ENCODE assay signal across 19 mouse cellular contexts in genomic region chr13:110522974-110523373, GRCm38 (mm10).
"Had no signal": no experiment of that assay in that cellular context is flagged by ENCODE, and none has a peak within 500 bp of the region (broad histone marks: within the 10 kb centered on the region; RNA-seq: fewer than 3 reads in every experiment).

No protein-coding gene starts in this region.

- H3K9ac ChIP-seq: liver, embryonic 15.5 days; liver, postnatal 0 days; lung, embryonic 15.5 days; midbrain, embryonic 13.5 days; midbrain, embryonic 15.5 days; neural tube, embryonic 12.5 days; stomach, embryonic 15.5 days had no signal

- H3K4me3 ChIP-seq: liver, embryonic 15.5 days; lung, embryonic 15.5 days; megakaryocyte, embryonic 14.5 days; midbrain, embryonic 13.5 days; midbrain, embryonic 15.5 days; neural tube, embryonic 12.5 days; stomach, embryonic 15.5 days had no signal

- H3K4me2 ChIP-seq: liver, embryonic 15.5 days; lung, embryonic 15.5 days; midbrain, embryonic 11.5 days; midbrain, embryonic 13.5 days; midbrain, embryonic 15.5 days; neural tube, embryonic 12.5 days; stomach, embryonic 15.5 days had no signal

- H3K27me3 ChIP-seq: liver, embryonic 15.5 days; lung, embryonic 15.5 days; midbrain, embryonic 13.5 days; midbrain, embryonic 15.5 days; neural tube, embryonic 12.5 days; stomach, embryonic 15.5 days had no signal

- H3K27ac ChIP-seq: liver, embryonic 15.5 days; lung, embryonic 15.5 days; macrophage; midbrain, embryonic 13.5 days; midbrain, embryonic 15.5 days; neural tube, embryonic 12.5 days; stomach, embryonic 15.5 days; stomach, postnatal 0 days had no signal

- H3K9me3 ChIP-seq: liver, embryonic 15.5 days; lung, embryonic 15.5 days; midbrain, embryonic 13.5 days; midbrain, embryonic 15.5 days; neural tube, embryonic 12.5 days; stomach, embryonic 15.5 days had no signal

- ATAC-seq: liver, postnatal 0 days; lung, postnatal 0 days; midbrain, embryonic 13.5 days; midbrain, embryonic 15.5 days had no signal

- H3K36me3 ChIP-seq: liver, embryonic 15.5 days; lung, embryonic 15.5 days; midbrain, embryonic 13.5 days; midbrain, embryonic 15.5 days; neural tube, embryonic 12.5 days; stomach, embryonic 15.5 days had no signal

- H3K4me1 ChIP-seq: liver, embryonic 15.5 days; lung, embryonic 15.5 days; megakaryocyte, embryonic 14.5 days; midbrain, embryonic 13.5 days; midbrain, embryonic 15.5 days; neural tube, embryonic 12.5 days; stomach, embryonic 15.5 days had no signal

- DNase-seq: liver, postnatal 0 days; lung, adult 2 months; lung, postnatal 14 days; lung, postnatal 36 days; right cerebral cortex, postnatal 14 days; thymus, adult 2 months; thymus, postnatal 25 days; thymus, postnatal 4 days had no signal
